Mouse (Mus musculus): ENCODE data around the gene Gpr18.
A peak's percentile ranks its signal among the peaks of the same experiment; 100 is the strongest.

Gpr18 gene

DNA sequence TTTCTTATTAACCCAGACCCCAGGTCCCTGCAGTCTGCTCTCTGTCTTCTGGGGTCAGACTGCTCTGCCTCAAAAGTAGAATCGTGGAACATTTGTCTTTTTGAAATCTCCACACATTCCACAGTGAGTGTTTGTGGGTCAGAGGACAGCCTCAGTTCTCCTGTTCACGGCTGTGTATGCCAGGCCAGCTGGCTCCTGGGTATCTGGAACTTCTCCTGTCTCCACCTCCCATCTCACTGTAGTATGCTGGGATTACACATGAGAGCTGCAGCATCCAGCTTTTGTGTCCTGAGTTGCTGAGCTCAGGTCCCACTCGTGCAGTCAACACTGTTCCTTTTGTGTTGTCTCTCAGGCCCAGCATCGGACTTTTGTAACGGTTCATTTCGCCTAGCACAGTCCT lies 9.3 kb upstream of the Gpr18 start:
- DNase-seq (ENCODE audit: low read depth, low spot score), result no peak

DNA sequence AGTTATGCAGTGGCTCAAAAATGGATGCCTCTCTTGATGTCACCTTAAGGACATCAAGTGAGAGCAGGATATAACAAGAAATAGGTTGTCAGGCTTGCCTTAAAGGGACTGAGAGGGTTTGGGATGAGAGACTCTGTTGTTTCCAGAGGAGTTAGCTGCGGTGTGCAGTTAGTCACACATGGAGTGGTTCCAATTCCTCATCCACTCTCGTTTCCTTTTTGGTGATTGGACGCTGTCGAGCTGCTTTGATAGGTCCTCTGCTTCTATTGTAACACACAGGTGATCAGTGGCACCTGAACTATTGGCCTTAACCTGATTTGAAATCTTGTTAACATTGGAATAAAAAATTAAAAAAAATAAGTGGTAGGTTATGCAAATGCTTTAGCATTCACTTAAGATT lies 7.2 kb upstream of the Gpr18 start:
- no peak for DNase-seq (ENCODE audit: low read depth, low spot score)

DNA sequence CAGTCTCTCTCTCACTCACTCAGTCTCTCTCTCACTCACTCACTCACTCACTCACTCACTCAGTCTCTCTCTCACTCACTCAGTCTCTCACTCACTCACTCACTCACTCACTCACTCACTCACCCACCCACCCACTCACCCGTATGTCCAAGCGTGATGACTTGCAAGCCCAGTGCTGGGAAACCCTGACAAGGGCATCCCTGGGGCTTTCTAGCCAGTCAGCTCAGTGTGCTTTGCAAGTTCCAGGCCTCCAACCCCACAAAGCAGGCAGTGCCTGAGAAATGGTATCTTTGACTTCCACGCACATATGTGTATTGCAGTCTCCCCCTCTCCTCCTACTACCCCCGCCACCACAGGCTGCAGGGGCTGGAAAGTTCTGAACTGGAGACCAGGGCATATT lies 6.4 kb upstream of the Gpr18 start:
- DNase-seq (ENCODE audit: low read depth, low spot score), result no peak

DNA sequence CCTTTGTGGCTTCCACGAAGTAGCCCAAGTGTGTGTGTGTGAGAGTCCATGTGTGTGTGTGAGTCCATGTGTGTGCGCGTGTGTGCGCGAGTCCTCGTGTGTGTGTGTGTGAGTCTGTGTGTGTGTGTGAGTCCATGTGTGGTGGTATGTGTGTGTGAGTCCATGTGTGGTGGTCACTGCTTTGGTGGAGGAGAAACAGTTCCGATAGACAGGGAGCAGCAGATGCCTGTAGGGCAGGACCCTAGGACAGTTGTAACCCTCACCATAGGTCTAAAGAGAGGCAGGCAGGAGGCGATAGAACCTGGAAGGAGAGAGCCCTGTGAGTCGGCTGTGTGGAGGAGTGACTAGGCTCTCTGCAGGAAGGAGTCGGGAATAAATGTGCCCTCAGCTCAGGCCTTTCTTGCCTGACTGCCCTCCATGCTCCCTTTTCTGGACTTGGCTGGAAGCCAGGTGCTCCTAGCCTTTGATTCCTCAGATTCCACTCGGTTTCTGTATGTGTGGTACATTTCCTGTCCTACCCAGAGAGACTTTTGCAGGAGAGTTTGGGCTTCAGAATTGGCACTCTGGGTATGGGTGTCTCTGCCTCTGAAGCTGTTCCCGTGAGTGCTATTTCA lies 5.0 kb upstream of the Gpr18 start:
- no peak for DNase-seq (ENCODE audit: low read depth, low spot score)

DNA sequence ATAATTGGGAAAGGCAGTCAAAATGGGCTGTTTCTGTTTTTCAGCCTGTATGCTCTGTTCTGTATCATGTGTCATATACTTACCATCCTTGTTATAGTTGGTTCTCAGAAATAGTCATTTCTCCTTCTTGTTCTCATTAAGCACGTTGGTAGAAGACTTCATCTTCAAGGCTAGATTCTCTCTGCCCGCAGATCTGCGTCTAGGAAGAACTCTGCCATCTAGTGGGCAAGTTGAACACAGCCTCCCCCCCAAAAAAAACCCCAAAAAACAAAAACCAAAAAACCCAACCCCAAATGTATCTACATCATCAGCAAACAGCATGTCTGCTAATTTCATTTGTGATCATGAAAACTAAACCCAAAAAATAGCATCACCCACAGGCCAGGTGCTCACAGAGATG lies 4.2 kb upstream of the Gpr18 start:
- peak; percentile 76 for DNase-seq (ENCODE audit: low read depth, low spot score)

GRCm38 (mm10) chr14:121918266-121918665 lies 2.7 kb upstream of the Gpr18 start:
- DNase-seq (ENCODE audit: low read depth, low spot score), result no peak

DNA sequence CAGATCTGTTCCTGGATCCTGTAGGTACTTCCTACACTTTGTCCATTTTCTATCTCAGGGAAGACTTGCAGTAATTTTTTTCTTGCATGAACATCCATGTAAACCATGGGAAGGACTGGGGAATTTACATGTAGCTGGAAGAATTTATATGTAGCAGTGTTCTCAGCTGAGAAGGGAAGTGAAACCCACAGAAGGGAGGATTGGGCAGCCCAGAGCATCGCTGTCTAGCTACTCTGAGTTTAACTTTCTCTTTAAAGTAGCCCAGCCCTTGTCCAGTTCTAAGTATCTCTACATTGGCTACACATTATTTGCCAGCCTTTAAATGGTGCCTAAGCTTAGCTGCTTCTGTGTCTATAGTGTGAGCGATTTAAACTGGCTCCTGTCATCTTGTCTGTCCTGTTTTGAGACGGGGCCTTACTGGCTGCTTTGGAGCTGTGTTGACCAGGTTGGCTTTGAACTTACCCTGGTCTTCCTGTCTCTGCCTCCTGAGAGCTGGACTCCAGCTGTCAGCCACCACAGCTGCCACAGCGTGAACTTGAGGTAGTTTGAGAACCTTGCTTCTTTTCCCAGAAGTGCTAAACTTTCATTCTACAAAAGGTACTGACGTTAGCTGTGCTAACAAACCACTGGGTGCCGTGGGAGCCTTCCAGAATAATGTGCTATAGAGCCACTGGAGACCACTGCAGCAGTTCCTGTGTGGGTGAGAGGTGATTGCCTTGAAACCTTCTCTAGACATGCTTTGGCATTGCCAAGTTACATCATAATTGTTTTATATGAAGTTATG lies 922 bp upstream of the Gpr18 start:
- DNase-seq (ENCODE audit: low read depth, low spot score), result peak; percentile 55

DNA sequence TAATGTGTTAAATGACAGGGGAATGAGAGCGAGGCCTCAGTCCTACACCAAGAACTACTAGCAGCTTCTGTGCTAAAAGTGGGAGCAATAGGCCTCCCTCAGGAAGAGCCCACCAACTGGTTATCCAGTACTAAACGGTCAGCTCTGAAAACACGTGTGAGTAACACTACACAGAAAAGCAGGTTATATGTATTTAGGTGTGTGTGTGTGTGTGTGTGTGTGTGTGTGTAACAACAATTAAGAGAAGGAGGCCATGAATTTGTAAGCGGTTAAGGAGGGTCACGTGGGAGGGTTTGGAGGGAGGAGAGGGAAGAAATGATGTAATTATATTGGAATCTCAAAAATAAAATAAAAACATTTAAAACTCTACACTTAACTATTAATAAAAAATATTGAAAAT lies 438 bp downstream of the Gpr18 start:
- DNase-seq (ENCODE audit: low read depth, low spot score), result peak; percentile 56

- no peak for DNase-seq (ENCODE audit: low read depth, low spot score)
Measured at GRCm38 (mm10) chr14:121912501-121912900, 3.1 kb downstream of the Gpr18 start.

DNA sequence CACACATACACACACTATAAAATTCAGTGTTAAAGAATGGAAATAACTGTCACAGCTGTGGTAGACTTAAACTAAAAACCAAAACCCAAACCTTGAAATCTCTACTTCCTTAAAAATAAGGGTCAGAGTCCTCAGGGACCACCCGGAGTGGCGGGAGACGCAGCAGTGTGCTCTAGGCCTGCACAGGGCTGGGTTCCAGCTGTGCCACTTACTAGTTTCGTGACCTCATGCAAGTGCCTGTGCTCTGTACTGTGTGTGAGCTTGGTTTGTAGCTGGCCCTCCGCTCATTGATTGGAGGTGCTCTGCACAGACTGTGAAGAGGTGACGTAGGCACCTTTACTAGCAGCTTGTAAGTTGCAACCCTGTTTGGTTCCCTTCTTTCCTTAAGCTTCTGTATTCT lies 5.7 kb downstream of the Gpr18 start:
- DNase-seq (ENCODE audit: low read depth, low spot score), result no peak

DNA sequence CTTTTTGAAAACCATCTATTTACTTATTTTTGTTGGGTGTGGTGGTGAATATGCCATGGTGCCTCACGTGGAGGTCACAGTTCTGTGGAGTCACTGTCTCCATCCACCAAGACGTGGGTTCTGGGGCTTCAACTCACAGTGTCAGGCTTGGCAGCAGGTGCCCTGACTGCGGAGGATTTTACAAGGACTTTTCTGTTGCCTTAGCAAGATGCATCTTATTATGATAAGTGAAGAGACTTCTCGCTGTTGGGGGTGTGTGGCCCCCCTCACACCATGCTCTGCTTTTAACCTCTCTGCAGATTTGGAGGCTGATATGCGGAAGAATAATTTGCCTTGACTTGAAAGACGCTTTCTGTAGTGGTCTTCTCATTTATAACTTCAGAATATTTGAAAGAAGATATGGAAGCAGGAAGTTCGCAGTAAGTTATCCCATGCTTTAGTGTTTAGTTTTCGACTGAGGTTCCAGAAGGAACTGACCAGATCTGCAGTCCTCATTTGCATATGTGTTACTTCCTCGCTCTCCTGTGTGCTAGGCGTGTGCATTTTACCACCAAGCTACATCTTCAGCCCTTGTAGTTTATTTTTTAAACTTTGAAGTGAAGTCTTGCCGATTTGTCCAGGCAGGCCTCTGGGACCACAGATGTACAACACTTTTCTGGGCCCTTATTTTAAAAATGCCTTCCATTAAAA lies 8.4 kb downstream of the Gpr18 start:
- peak; percentile 30 for DNase-seq (ENCODE audit: low read depth, low spot score)

GRCm38 (mm10) chr14:121906341-121906991 lies 9.1 kb downstream of the Gpr18 start:
- peak; percentile 41 for DNase-seq (ENCODE audit: low read depth, low spot score)

DNA sequence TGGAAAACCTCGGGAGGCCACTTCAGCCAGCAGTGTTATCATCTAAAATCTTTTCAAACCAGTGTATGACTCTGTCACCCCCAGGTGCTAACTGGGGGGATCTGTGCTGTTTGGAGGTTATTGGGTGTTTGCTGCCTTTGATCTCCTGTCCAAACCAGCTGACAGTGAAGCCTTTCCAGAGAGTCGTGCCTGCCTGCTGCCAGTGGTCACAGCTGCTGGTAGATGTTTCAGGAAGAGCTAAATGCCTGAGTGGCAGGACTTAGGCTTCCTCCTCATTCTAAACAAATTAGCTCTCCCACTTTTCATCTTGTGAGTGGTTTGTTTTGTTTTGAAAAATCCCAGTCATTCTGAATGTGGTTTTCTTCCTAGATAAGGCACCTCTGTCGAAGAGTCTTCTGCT lies 10.8 kb downstream of the Gpr18 start:
- no peak for DNase-seq (ENCODE audit: low read depth, low spot score)

DNA sequence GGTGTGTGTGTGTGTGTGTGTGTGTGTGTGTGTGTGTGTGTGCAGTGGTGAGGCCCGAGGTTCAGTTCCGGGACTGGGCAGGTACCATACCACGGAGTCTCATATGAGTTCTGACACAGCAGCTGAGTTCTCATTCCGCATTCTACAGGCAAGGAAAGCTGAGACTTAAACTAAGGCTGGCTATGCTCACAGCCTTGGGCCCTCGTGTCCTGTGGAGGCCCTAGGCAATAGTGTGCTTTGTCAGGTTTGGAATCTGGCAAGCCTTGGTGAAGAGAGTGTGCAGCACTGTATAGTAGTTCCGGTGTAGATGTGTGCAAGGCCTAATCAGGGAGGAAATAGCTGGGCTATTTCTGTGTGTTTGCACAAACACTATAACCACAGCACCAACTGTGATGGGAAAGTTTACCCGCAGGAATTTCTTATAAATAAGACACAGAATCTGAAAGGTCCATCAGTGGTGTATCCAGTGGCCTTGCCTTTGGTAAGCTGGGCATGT lies 12.2 kb downstream of the Gpr18 start:
- peak; percentile 42 for DNase-seq (ENCODE audit: low read depth, low spot score)

DNA sequence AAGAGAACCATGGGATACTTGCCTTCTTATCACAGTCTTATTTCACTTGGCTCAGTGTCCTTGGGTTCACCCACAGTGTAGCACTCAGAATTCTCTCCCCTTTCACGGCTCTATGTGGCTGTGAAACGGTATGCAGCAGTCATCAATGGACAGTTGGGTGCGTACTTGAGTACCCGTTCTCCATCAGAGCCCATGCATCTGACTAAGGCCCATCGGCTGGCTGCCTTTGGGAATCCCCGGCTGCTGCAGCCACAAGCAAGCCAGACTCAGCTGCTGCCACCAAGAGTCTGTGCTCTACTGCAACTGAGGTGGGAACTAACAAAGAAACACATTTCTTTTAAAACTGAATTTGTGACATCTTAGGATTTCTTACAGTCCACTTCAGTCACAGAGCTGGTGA lies 14.1 kb downstream of the Gpr18 start:
- DNase-seq (ENCODE audit: low read depth, low spot score), result no peak

GRCm38 (mm10) chr14:121899071-121899470 lies 16.5 kb downstream of the Gpr18 start:
- DNase-seq (ENCODE audit: low read depth, low spot score), result peak; percentile 63

DNA sequence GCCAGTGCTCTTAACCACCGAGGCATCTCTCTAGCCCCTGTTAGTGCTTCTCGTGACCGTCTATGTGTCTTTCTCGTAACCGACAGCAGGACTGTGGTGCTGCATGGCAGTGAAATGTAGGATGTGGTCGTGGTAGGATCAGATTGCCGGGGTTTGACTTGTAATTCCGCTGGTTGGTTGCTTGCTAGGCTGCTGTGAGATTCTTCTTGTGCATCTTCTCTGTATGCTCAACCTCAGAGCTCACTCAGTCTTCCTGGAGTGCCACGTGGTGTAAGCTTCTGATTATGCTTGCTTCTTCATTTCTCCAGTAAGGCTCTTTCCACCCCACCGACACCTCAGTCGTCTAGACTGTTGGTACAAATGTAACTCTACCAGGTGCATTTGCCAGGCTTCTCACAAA lies 17.1 kb downstream of the Gpr18 start:
- peak; percentile 77 for DNase-seq (ENCODE audit: low read depth, low spot score)

DNA sequence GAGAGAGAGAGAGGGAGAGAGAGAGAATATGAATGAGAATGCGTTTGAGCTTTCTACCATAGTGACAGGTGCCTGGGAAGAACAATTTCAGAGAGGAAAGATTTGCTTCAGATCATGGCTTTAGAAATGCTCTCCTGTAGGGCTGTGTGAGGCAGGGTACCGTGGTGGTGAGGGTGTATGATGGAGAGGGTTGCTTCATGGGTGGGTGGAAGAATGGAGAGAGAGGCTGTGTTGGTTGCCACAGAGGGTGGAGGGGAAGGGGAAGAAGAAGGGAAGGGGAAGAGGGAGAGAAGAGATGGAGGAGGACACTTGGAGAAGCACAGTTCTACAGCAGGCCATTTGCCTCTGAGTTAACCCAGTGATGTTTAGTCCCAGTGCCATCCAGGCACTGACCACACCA lies 17.8 kb downstream of the Gpr18 start:
- DNase-seq (ENCODE audit: low read depth, low spot score), result no peak

- DNase-seq (ENCODE audit: low read depth, low spot score), result no peak
Measured at GRCm38 (mm10) chr14:121896126-121897090, 19.2 kb downstream of the Gpr18 start.

DNA sequence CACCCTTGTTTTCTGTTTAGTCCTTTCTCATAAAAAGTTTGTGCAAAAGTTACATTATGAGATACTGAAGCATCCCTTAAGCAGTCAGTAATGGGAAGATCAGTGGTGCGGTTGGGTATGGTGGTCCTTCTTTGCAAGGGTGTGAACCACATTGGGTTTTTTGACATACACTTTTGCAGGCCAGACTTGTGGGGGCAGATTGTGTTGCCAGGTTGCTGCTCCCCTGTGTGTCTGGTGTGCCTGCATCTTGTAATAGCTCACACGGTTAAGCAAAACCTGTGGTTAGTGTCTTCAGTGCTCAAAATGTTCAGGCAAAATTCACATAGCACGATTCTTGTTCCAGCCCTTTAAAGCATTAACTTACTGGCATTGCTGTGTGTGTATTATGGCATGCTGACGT lies 20.3 kb downstream of the Gpr18 start:
- no peak for DNase-seq (ENCODE audit: low read depth, low spot score)
